Mouse (Mus musculus) G1E (cell line): ENCODE results near the gene Tns4. TPM values are rescaled to one million over a fixed set of nuclear protein-coding genes. Genes with fewer than 3 reads are reported as not detected.

ENCODE experiments used
- ATAC-seq: 2 replicates; pipeline ENCODE4 v1.8.0; 2016; ENCODE audit warnings: mild to moderate bottlenecking; ENCODE audit not compliant: insufficient number of reproducible peaks, poor library complexity, low FRiP score, severe bottlenecking; ENCODE audit errors: extremely low read depth
- DNase-seq: peaks from one replicate; pipeline ENCODE4 v3.0.0; 2012; ENCODE audit warnings: low spot score
- H3K27me3 ChIP-seq: 2 replicates; pipeline ENCODE4 v1.6.1; 2012; ENCODE audit warnings: mild to moderate bottlenecking, low read length, inconsistent platforms; ENCODE audit not compliant: insufficient read depth
- H3K36me3 ChIP-seq: replicated peaks from 2 replicates; pipeline ENCODE3; 2012; ENCODE audit warnings: mild to moderate bottlenecking, inconsistent platforms
- H3K4me1 ChIP-seq: 2 replicates; pipeline ENCODE4 v1.6.1; 2012; ENCODE audit warnings: low read depth, low read length, inconsistent platforms, mixed read lengths; ENCODE audit not compliant: insufficient read depth
- H3K4me3 ChIP-seq: 2 replicates; pipeline ENCODE4 v1.5.1; 2012; ENCODE audit warnings: low read depth, mild to moderate bottlenecking, inconsistent platforms, low read length, moderate library complexity, mixed read lengths
- H3K9me3 ChIP-seq: replicated peaks from 2 replicates; pipeline ENCODE4 v1.6.1; 2012; ENCODE audit warnings: inconsistent platforms
- CTCF ChIP-seq: IDR thresholded peaks from 2 replicates; pipeline ENCODE4 v1.5.1; 2012; ENCODE audit warnings: low read depth, low read length, inconsistent platforms, mixed read lengths
- GATA1 ChIP-seq: IDR thresholded peaks from 2 replicates; pipeline ENCODE4 v1.6.1; 2012; ENCODE audit warnings: borderline replicate concordance, low read length, inconsistent platforms, mixed read lengths
- GATA2 ChIP-seq: IDR thresholded peaks from 2 replicates; pipeline ENCODE4 v1.6.1; 2012; ENCODE audit warnings: low read depth, low read length, inconsistent platforms, borderline replicate concordance
- POLR2AphosphoS5 ChIP-seq: IDR thresholded peaks from 2 replicates; pipeline ENCODE4 v1.6.1; 2012; ENCODE audit warnings: low read depth, low read length, inconsistent platforms; ENCODE audit not compliant: insufficient replicate concordance
- TAL1 ChIP-seq: conservative IDR thresholded peaks from 2 replicates; pipeline ENCODE4 v1.6.1; 2012; ENCODE audit warnings: low read depth, low read length, inconsistent platforms, mixed read lengths
- polyA plus RNA-seq: library from polyadenylated mRNA; stranded (reverse); fragments of >175 nt; gene quantifications from 2 replicates; pipeline ENCODE4 v1.2.3, GENCODE M21; 2012
- total RNA-seq, 2 experiments: library from RNA; stranded (forward) in 1 of 2; stranded (reverse) in 1 of 2; fragments of 200-1000 nt in 1 of 2; fragments of >200 nt in 1 of 2; fragmentation: Nextera tagmentation in 1 of 2; gene quantifications; 2 replicates each; pipeline ENCODE4 v1.2.3; 2014 to 2017

The Tns4 gene
- total and polyA plus RNA-seq, 3 experiments, result 0.22 to 1.4 TPM; not detected in 1

DNA sequence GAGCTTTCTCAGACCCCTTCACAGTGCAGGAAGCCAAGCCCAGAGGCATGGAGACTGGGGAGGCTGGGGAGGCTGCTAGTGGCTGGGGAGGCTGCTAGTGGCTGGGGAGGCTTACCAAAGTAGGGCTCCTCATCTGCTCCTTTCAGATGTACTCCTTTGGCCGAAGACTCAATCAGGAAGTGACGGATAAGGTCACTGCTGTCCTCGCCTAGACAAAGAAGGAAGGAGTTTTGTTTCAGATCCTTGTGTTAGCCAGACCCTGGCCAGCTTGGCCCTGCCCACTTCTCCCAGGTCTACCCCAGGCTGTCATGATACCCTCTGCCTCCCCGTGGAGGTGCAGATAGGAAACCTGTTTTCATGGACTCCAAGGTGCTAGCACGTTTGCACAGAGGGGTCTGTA is 15.3 kb downstream of the Tns4 start:
- Histone ChIP-seq H3K27me3 (peaks cover 60% of the 10 kb centered on the region), H3K4me3 (no peak overlapping the region), H3K9me3 (no peaks in the 10 kb centered on the region), H3K4me1 (peaks cover 18% of the 10 kb centered on the region), H3K36me3 (no peaks in the 10 kb centered on the region)
- DNase-seq (no peak), ATAC-seq (no peak)
- TF ChIP-seq GATA1 (no peak), POLR2AphosphoS5 (no peak), TAL1 (no peak), CTCF (no peak), GATA2 (no peak)

GRCm38 (mm10) chr11:99071866-99072265 is 17.2 kb downstream of the Tns4 start:
- no peak for ATAC-seq
- Histone ChIP-seq H3K9me3 (no peaks in the 10 kb centered on the region), H3K36me3 (no peaks in the 10 kb centered on the region), H3K27me3 (peaks cover 56% of the 10 kb centered on the region), H3K4me3 (no peak overlapping the region), H3K4me1 (peaks cover 25% of the 10 kb centered on the region)
- TF ChIP-seq GATA2, result no peak
- no peak for TF ChIP-seq GATA1
- no peak for TF ChIP-seq POLR2AphosphoS5
- TF ChIP-seq TAL1, result no peak
- TF ChIP-seq CTCF, result no peak
- DNase-seq, result no peak

DNA sequence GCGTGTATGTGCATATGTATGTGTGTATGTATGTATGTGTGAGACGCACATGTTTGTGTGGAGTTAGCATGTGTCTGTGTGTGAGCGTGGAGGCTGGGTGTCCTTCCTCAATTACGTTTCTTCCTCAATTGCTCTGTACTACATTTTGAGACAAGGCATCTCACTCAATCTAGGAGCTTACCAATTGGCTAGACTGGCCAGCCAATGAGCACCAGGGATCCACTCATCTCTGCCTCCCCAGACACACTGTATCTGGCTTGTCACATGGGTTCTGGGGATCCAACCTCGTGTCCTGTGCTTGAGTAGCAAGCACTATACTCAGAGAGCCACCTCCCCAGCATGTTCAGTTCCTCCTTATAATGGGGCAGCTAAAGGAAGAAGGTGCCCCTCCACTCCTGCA is 20.7 kb downstream of the Tns4 start:
- Histone ChIP-seq H3K4me3 (no peak overlapping the region), H3K9me3 (no peaks in the 10 kb centered on the region), H3K36me3 (no peaks in the 10 kb centered on the region), H3K4me1 (peaks cover 22% of the 10 kb centered on the region), H3K27me3 (peaks cover 34% of the 10 kb centered on the region)
- DNase-seq (no peak), ATAC-seq (no peak)
- TF ChIP-seq GATA2, result no peak
- no peak for TF ChIP-seq TAL1
- TF ChIP-seq GATA1, result no peak
- TF ChIP-seq POLR2AphosphoS5, result no peak
- TF ChIP-seq CTCF, result no peak

DNA sequence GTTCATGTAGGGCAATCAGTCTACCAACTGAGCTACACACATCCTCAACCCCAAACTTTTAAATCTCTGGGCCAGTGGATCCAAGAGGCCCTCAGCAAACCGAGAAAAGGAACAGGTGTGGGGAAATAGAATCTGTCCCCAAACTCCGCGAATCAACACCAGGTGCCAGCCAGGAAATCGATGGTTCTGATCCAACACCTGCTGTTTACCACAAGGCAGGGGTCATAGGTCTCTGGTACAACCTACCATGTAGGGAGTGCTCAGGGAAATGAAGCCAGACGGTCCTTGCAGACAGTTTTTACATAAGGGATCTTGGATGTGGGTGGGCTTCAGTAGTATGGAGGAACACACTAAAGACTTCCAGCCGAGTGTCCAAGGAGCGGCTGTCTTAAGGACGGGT is 21.5 kb downstream of the Tns4 start:
- TF ChIP-seq GATA2 (no peak), POLR2AphosphoS5 (no peak), CTCF (no peak), GATA1 (no peak), TAL1 (no peak)
- no peak for ATAC-seq
- Histone ChIP-seq H3K4me3 (no peak overlapping the region), H3K36me3 (no peaks in the 10 kb centered on the region), H3K27me3 (peaks cover 35% of the 10 kb centered on the region), H3K4me1 (peaks cover 27% of the 10 kb centered on the region), H3K9me3 (no peaks in the 10 kb centered on the region)
- no peak for DNase-seq

DNA sequence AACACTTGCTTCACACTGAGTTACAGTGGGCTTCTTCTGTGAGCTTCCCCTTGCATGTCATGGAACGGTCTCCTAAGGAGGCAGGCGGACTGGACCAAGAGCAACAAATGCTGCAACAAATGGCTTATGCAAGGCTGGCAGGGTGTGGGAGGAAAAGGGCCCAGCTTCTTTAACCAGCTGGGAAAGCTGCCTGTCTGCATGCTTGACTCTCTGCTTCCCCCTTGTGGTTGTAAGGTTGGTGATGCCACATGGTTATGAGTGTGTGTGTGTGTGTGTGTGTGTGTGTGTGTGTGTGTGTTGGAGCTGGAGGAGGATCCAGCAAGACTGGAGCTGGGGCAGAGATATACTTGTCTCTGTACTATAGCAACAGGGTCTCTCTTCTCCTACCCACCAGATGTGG is 23.1 kb downstream of the Tns4 start:
- no peak overlapping the region for H3K4me3 ChIP-seq
- peaks cover 33% of the 10 kb centered on the region for H3K4me1 ChIP-seq
- H3K9me3 ChIP-seq, result no peaks in the 10 kb centered on the region
- DNase-seq (peak; percentile 60), ATAC-seq (peak; percentile 45; the same call in 1 of the 2 replicates)
- peaks cover 35% of the 10 kb centered on the region for H3K27me3 ChIP-seq
- H3K36me3 ChIP-seq, result no peaks in the 10 kb centered on the region
- TF ChIP-seq POLR2AphosphoS5, result no peak
- peak; percentile 76 for TF ChIP-seq CTCF
- TF ChIP-seq TAL1, result no peak
- no peak for TF ChIP-seq GATA2
- TF ChIP-seq GATA1, result no peak

DNA sequence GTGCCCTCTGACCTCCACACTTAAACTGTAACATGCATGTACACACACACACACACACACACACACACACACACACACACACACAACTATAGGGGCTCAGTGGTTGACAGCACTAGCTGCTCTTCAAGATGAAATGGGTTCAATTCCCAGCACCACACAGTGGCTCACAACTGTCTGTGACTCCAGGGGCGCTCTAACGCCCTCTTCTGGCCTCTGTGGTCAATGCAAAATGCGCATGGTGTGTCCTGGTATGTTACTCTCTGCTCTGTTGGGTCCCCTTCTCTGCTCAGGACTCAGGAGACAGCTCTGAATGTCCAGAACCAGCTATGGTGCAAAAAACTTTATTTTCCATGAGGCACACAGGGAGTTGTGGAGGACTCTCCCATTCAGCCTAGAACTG is 23.8 kb downstream of the Tns4 start:
- H3K4me3 ChIP-seq, result no peak overlapping the region
- DNase-seq (no peak), ATAC-seq (no peak)
- H3K27me3 ChIP-seq, result peaks cover 37% of the 10 kb centered on the region
- no peaks in the 10 kb centered on the region for H3K9me3 ChIP-seq
- no peaks in the 10 kb centered on the region for H3K36me3 ChIP-seq
- no peak for TF ChIP-seq TAL1
- TF ChIP-seq GATA2, result no peak
- peaks cover 34% of the 10 kb centered on the region for H3K4me1 ChIP-seq
